Mouse (Mus musculus) monocyte, adult 2 months (primary cell): ENCODE results near the gene Fcgr4.

Source experiments
- DNase-seq, 2 experiments: peaks; one replicate each; pipeline ENCODE4 v3.0.0; 2022; ENCODE audit warnings: low spot score in 2 of 2, low read depth in 1 of 2

Fcgr4 gene

DNA sequence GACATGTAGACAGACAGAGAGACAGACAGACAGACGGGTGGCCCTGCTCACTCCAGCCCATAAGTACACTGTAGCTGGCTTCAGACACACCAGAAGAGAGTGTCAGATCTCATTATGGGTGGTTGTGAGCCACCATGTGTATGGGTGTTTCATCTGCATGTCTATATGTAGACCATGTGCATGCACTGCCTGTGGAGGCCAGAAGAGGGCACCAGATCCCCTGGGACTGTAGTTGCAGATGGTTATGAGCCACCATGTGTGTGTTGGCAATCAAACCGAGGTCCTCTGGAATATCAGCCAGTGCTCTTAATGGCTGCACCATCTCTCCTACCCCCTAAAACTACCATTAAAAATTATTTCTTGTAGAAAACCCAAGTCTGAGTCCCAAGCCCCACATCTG is 11.8 kb upstream of the Fcgr4 start:
- peak in 1 of 2 experiments; percentile 48 for DNase-seq

DNA sequence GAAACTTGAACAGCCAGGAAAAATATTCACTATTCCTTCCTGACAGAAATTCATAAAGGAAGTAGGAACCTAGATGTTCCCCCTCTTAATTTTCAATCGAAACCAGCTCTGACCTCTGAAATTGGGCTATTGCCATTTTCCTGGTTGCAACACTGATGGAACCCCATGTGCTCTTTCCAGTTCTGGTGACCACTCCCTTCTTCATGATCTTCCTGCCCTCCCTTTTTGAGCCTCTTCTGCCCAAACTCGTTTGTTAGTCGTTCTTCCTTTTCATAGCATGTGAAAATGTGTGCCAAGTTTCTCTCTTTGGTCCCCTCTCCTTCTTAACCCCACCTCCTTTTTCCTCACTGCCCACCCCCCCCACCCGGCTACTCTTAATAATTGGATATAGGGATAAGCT is 7.0 kb upstream of the Fcgr4 start:
- DNase-seq = no peak

GRCm38 (mm10) chr1:171016676-171017356 is 1.9 kb upstream of the Fcgr4 start:
- DNase-seq = no peak

DNA sequence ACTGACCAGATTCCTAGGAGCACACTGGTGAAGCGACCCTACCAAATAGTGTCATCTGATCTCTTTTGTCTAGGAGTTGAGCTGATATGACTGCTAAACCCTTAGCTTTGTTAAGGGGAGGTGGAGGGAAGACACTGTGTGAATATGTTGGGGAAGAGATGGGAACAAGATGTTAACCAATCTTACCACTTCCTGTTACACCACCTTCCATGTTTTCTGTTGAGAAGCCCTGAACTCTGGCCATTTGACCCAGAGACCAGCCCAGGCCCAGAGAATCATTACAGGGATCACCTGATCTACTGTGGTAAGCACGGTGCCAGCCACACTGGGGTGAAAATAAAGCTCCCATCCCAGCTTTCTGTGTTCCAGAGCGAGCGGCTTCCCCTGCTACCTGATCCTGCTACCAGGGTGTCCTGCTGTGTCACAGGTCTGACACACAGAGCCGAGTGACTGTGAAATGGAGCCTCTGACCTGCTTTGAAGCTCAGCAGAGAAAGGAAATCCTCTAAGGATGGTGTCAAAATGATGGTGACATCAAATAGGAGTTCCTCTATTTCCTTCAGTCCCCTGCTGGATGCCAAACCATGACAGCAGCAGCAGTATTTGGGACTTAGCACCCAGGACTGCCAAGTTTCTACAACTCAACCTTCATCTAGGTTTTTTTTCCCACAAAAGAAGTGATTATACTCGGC is 1.1 kb upstream of the Fcgr4 start:
- DNase-seq = peak in 1 of 2 experiments; percentile 61

DNA sequence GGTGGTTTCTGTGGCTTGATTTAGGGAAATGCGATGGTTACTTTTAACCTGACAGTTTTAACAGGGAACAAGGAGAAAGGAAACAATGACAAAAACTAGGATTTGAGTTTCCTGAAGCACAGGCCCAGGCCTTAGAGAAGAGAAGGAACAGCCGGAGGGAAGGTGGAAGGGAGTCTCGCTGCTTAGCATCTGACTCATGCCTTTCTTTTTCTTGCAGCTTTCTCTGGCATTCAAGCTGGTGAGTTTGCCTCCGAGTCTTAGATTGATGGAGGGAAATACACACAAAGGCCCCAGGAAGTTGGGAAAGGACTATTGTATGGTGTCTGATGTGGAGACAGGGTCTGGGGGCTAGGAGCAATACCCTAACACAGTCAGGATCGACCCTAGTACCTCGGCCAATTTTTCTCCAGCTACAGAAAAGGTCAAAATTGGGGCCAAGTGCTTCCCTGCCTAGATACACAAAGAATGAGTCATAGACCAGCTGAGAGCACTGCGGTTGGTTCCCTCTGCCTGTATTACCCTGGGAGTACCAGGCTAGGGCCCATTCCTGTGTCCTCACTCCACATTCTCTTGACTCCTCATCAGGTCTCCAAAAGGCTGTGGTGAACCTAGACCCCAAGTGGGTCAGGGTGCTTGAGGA is 711 bp downstream of the Fcgr4 start:
- no peak for DNase-seq

GRCm38 (mm10) chr1:171031752-171032151 is 13.0 kb downstream of the Fcgr4 start:
- no peak for DNase-seq

DNA sequence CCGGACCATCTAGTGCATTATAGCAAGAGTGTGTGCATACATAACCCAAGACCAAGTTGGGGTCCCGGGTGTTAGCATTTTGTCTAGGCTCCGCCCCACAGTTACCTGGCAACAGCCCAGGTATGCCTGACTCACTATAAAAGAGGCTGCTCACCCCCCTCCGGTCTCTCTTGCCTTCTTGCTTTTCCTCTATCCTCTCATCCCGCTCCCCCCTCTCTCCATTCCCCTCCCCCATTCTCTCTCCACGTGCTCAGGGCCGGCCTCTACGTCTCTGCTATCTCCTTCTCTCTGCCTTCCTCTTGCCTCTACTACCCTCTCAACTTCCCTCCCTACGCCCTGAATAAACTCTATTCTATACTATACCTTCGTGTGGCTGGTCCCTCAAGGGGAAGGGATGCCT is 14.0 kb downstream of the Fcgr4 start:
- DNase-seq = no peak

DNA sequence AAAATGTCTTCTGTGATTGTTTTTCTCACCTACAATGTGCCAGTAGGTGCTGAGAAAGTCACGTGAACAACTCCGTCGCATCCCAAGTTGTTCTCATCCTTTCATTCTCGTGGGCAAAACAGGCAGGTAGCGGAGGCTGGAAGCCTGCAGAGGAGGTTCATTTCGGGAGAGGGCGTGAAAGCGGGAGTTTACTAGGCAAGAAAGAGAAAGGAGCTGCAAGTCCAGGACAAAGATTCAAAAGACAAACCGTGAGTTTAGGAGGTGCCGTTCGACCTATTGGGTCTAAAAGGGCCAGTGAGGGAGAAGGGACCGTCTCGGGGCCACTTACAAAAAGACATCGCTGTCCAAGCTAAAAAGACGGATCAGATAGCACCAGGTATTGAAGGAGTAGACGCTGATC is 14.5 kb downstream of the Fcgr4 start:
- DNase-seq = no peak

DNA sequence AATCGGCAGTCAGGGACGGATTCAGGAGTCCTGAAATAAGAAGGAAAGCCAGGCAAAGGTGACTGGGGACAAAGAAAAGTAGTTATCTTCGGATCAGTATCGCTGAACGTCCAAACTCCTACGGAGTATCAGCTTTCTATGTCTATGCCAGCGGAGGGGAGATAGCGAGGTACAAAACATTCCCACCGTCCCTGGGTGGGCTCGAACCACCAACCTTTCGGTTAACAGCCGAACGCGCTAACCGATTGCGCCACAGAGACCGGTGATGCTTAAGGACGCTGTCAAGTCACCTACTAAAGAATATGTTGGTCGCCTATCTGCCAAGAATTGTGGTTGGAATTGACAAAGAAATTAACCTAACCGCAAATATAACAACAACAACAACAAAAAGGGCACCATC is 15.0 kb downstream of the Fcgr4 start:
- peak; percentile 45 to 69 for DNase-seq

GRCm38 (mm10) chr1:171034201-171034600 is 15.5 kb downstream of the Fcgr4 start:
- DNase-seq = no peak

GRCm38 (mm10) chr1:171035611-171036010 is 16.9 kb downstream of the Fcgr4 start:
- no peak for DNase-seq

DNA sequence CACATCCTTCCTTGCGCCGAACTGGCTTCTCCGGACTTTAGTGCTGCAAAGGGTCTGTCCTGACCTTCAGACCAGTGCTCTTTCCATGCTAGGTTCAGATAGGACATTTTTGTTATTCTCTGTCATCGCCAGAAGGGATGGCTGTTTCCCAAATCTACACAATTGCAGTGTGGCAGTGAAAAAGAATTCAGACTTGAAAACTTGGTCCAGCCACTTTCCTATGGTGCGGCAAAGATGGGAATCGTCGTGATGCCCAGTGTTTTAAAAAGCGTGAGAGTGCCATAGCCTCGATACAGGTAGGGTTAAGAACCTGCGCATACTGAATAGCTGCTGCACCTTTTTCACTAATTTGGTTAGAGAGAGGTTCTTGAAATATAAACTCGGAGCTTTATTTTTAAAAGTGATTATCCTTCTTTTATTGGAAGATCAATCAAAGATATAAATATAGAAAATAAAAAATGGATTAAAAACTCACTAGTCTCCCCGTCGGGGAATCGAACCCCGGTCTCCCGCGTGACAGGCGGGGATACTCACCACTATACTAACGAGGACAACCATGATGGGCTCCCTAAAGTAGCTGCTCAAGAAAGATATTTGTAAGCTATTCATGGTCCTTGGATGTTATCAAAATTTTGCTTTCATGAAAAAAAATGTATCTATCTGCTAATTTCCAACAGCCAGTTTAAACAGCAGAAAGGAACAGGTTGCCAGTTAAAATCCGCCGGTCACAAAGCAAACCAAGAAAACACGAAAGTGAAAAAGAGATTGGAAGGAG is 18.0 kb downstream of the Fcgr4 start:
- DNase-seq = peak; percentile 27 to 66

DNA sequence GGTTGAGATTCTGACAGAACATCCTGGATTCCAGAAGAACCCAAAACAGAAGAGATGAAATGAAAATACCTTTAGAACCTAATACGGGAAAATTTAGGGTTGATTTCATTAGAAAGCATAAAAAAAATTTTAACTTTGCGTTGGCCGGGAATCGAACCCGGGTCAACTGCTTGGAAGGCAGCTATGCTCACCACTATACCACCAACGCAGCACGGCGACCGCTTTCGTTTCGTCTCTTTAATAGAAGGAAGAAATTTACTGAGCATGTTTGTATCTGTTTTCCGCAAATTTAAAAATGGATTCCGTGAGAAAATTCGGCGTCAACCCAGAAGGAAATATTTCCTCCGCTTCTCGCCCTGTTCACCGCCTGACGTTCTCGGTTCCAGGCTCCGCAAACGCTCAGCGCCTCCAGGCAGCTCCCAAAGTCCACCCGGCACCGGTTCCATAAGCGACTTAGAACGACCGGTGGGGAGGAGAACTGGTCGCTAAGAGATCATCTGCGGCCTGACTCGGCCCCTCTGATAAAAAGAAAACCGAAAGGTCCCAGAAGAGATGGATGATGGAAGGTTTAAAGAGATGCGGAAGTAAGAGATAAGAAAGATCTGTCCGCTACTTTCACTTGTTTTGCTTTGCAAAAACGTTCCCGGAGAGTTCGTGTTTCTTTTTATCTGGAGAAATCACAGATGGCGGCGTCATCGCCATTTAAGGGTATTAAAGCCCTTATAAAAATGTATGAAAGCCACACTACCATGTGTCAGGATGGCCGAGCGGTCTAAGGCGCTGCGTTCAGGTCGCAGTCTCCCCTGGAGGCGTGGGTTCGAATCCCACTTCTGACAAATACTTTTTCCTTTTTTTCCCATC is 19.4 kb downstream of the Fcgr4 start:
- DNase-seq = peak; percentile 59 to 82

- no peak for DNase-seq
Observed at GRCm38 (mm10) chr1:171039135-171039534, 20.4 kb downstream of the Fcgr4 start.

DNA sequence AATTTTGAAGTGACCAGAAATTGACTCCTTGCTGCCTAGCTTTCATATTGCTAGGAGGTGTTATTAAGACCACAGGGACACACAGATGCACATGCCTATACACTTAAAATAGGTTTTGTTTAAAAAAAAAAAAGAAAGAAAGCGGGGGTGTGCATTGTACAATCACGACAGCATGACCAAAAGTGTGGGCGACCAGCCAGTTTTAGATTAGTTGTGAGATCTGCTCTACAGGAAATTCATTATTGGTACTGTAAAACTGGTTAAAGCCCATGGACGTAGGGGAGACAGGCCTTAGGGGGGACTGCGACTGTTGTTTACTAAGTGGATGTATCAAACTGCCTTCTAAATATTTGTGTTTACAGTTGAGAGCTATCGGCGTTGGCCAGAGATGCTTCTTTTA is 21.2 kb downstream of the Fcgr4 start:
- DNase-seq = no peak

GRCm38 (mm10) chr1:171043594-171044153 is 25.0 kb downstream of the Fcgr4 start:
- DNase-seq = no peak

- peak in 1 of 2 experiments; percentile 80 for DNase-seq
Observed at GRCm38 (mm10) chr1:171044365-171045078, 25.8 kb downstream of the Fcgr4 start.

DNA sequence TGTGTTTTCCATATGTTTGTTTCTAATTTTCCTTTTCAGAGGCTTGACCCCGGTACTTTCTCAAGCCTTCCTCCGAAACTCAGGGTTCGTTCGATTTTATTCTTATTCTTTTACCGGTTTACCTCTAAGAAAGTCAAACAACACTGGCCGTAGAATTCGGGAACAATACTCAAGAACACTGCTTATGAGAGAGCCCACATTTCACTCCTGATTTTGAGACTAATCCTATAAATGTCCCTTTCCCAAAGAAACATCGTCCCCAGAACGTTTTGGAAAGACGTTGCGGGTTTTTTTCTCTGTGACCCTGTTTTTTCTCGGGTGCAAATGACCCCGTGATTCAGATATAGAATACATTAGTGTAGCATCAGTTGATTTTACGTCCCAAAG is 26.4 kb downstream of the Fcgr4 start:
- no peak for DNase-seq

DNA sequence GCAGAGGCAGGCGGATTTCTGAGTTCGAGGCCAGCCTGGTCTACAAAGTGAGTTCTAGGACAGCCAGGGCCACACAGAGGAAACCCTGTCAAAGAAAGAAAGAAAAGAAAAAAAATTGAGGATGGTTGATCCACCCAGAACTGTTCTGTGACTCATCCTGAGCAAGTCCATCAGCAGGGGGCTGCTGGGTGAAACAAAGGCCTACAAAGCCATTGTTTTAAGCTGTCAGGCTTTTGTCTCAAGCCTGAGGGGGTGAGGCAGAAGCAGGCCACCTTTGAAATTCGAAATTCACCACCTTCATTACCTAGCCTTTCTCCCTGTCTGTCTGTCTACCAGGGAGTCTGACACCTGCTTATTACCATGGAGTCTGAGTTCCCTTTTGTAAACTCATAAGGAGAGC is 27.8 kb downstream of the Fcgr4 start:
- DNase-seq = no peak

DNA sequence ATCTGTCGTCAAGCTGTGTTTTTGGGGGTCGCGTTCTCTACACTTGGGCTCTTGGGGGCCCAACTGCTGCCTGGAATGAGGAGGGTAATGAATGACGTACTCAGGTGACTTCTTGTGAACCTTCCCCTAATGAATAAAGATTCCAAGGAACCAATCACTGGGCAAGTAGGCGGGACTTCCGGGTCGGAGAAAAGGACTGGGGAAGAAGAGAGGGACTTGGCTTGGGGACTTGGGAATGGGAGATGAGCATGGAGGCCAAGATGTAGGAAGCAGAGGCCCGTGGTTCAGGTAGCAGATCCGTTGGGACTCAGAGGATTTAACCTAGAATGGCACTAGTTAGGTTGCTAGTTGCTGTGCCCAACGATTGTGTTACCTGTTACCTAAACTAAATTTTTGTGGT is 30.5 kb downstream of the Fcgr4 start:
- no peak for DNase-seq
